Mouse (Mus musculus) heart, postnatal 25 days (tissue): ENCODE results near the gene Zfp882. TPM values are rescaled to one million over a fixed set of nuclear protein-coding genes. Genes with fewer than 3 reads are reported as not detected.
"Not testable (repeated sequence)": the region's sequence is repeated elsewhere in the genome, so short reads cannot be mapped to it uniquely, and the experiment has no call there.

Experiments
- DNase-seq: peaks from one replicate; pipeline ENCODE4 v3.0.0; 2022; ENCODE audit warnings: low spot score
- intact Hi-C: fragments of 180-260 bp; cut with DNase I; formaldehyde crosslinking; loops from one replicate; pipeline ENCODE4 v1.15.1; 2025
- total RNA-seq, 2 experiments: library from RNA; stranded (reverse); gene quantifications; 2 replicates each; pipeline ENCODE4 v1.2.3; 2021

Zfp882 gene
- total RNA-seq, 2 experiments from 2014 or later = 3.1 to 6.1 TPM

DNA sequence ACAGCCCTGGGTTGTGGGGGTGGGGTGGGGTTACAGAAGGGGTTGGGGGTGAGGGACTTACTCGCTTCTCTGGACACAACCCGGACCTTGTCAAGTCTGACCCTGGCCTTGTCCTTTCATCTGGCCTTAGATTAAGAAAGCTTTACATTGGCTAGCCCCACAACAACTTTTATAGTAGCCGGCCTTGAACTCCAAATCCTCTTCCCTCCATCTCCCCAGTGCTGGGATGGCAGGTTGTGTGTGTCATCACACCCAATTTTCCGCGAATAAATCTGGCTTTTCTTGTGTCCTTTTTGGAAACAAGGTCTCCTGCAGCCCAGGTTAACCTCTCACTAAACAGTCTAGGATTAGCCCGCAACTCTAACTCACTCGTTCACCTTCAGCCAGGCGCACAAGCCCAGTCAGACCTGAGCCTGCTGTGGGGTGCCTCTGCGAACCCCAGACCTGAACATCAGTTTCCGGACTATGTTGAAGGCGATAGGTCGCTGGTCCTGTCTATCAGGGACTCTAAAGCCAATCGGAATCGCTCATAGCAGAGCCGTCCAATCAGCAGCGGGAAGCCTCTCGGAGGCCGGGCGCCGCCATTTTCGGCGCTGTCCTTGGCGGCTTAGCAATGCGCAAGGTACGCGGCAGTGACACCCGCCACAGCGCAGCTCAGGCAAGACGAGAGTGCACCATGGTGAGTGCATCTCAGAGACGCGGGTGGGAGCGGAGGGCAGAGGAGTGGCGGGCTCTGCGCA is 42.2 kb downstream of the Zfp882 start, which contains the start of gene Zfp961:
TSS of gene Zfp961 (plus strand) at position 557 of the 740 bp plus-strand sequence.
- intact Hi-C loops = loop anchor here (2.0 kb wide), 1 partner anchor 28 kb away; no protein-coding TSS in a partner anchor
- DNase-seq = peak; percentile 96

DNA sequence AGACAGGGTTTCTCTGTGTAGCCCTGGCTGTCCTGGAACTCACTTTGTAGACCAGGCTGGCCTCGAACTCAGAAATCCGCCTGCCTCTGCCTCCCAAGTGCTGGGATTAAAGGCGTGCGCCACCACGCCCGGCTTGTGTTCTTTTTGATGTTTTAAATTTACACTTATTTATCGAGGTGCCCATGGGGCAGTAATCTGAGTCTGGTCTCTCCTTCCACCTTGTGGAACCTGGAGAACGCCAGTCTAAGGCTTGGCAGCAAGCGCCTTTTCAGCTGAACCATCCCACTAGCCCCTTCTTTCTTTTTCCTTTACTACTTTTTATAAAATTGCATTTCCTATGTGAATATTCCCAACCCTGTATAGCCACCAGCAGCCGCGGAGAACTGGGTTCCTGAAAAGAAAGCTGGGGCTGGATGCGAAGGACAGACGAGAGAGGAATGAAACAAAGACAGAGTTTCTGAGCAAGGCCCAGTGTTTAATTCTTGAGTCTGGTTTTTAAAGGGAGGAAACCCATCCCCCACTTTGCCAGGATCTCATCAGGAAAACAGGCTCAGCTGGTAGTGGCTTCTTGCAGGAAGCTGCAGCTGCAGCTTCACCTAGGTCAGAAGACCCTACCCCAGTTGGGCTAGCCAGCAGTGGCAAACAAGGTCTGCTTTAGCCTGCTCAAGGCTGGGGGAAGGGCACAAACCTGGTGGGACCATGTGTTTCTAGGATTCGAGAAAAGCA is 43.2 kb downstream of the Zfp882 start:
- DNase-seq = no peak
- intact Hi-C loops = loop anchor here (2.0 kb wide), 1 partner anchor 29 kb away; no protein-coding TSS in a partner anchor

DNA sequence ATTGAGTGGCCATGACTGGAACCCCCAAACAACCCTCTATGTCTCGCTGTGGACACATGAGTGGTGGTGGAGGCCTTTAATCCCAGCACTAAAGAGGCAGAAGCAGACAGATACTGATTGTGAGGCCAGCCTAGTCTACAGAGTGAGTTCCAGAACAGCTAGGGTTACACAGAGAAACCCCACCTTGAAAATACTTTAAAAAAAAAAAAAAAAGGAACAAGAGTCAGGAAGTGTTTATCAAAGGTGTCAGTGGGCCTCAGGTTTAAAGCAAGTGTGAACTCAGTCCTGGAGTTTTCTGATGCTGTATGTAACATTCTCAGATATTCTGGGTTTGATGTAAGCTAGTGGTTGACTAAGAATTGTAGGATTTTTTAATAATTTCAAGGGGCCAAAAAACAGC is 44.1 kb downstream of the Zfp882 start:
- intact Hi-C loops = no loop called here
- DNase-seq = no peak

DNA sequence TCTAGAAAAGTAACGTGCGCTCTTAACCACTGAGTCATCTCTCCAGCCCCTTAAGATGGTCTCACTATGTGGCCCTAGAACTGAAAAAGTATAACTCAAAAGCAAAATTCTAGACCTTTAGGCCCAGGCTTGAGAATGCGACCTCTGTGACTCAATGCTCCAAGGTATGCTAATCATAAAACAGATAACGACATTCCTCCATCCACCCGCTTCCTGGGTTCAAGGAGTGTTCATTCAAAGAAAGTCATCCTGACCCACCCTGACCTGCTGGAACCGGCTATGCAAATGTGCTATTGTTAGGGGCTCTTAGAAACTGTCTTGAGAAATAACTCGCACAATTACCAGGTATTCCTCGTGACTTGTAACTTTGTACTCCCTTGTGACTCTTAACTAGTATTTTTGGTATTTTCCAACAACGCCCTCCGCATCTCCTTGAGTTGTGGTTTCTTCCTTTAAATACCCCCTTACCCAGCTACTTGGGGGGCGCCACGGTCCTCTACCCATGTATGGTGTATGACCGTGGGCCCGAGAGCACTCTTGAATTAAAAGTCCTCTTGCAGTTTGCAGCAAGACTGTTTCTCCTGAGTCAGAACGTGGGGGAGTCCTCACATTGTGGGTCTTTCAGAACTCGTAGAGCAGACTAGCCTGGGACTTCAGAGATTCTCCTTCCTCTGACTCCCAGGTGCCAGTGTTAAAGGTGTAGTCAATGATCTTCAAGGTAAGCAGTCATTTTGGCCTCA is 44.7 kb downstream of the Zfp882 start:
- DNase-seq, intact Hi-C loops: not testable (repeated sequence)

DNA sequence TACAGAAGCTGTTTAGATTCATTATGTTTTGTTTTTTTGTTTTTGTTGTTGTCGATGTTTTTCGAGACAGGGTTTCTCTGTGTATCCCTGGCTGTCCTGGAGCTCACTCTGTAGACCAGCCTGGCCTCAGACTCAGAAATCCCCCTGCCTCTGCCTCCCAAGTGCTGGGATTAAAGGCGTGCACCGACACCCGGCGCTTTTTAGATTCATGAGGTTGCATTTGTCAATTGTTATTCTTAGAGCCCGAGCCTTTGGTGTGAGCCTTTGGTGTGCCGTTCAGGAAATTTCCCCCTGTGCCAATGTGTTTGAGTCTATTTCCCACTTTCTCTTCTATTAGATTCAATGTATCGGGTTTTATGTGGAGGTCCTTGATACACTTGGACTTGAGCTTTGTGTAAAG is 46.3 kb downstream of the Zfp882 start:
- no peak for DNase-seq
- intact Hi-C loops = no loop called here

DNA sequence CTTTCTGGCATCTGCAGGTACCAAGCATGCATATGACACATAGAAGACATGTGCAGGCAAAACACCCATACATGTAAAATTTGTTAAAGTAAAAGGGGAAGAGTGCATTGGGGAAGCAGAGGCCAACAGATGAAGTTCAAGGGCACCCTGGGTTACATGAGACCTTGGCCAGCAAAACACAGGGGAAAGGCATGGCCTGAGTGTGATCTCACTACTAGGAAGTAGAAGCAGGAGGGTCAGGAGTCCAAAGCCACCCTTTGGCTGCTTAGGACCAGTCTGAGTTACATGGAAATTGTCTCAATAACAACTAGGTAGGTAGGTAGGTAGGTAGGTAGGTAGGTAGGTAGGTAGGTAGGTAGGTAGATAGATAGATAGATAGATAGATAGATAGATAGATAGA is 52.1 kb downstream of the Zfp882 start:
- DNase-seq = no peak
- intact Hi-C loops = loop anchor here (5.0 kb wide), 1 partner anchor 33 kb away; no protein-coding TSS in a partner anchor

DNA sequence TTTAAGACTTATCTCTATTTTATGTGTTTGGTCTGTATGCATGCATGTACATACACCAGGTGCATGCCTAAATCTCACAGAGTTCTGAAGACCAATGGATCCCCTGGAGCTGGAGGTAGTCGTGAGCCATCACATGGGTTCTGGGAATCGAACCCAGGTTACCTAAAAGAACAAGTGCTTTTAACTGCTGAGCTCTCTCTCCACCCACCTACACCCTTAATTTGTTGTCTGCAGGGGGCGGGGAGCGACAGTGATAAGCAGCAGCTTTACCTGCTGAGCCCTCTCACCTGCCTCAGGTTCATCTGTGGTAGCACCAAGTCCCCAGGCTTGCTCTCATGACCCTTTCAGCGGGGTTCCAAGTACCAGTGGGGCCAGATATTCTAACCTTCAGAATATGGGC is 53.4 kb downstream of the Zfp882 start:
- intact Hi-C loops = loop anchor here (5.0 kb wide), 1 partner anchor 34 kb away; no protein-coding TSS in a partner anchor
- no peak for DNase-seq

DNA sequence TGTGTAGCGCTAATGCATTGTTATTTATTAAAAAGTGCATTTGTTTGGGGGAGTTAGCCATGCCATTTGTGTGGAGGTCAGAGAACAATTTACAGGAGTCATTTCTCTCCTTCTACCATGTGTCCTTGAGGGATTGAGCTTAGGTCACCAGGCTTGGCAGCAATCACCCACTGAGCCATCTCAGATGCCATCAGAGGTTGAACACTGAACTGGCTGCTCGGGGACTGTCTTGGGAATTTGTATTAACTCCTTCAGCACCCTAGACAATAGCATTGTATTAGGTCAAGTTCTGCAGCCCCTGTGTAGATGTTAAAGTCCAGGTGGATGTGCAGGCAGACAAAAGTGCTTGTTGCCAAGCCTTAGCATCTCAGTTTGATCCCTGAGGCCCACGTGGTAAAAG is 55.6 kb downstream of the Zfp882 start:
- intact Hi-C loops = loop anchor here (5.0 kb wide), 1 partner anchor 37 kb away; no protein-coding TSS in a partner anchor
- DNase-seq = no peak

DNA sequence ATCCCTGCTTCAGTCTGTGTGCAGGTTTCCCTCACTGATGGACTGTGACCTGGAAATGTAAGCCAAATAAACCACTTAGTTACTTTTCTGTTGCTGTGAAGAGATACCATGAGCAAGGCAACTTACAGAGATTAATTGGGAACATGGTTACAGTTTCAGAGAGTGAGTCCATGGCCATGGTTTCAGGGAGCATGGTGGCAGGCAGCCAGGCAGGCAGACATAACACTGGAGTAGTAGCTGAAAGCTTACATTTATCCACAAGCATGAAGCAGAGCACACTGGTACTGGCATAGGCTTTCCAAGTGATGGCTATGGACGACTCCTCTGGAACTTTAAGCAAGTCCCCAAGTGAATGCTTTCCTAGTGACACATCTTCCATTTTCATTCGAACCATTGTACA is 56.8 kb downstream of the Zfp882 start:
- no peak for DNase-seq
- intact Hi-C loops = no loop called here

Other genes with a start within 250 kb of the Zfp882 start
- under 1 TPM; 0.73 to 0.83 TPM for gene Unc13a, start 236.9 kb upstream of the Zfp882 start, total RNA-seq
- gene Jak3, start 232.3 kb upstream of the Zfp882 start, total RNA-seq = 1 to 10 TPM; 7.8 to 8.5 TPM
- gene Insl3, start 219.4 kb upstream of the Zfp882 start, total RNA-seq = 1 to 10 TPM; 4.0 to 4.8 TPM
- gene B3gnt3, start 206.8 kb upstream of the Zfp882 start, total RNA-seq = 1 to 10 TPM; 5.5 to 8.0 TPM
- gene Fcho1, start 182.9 kb upstream of the Zfp882 start, total RNA-seq = under 1 TPM; 0.59 to 0.83 TPM
- 1 to 10 TPM; 5.5 to 6.7 TPM for gene Zfp709, start 26.6 kb upstream of the Zfp882 start, total RNA-seq
- gene Zfp617, start within 50 bp of the Zfp882 start, total RNA-seq = 10 to 100 TPM; 22.4 to 28.8 TPM
- gene Zfp961, start 42.4 kb downstream of the Zfp882 start, total RNA-seq = 1 to 10 TPM; 5.5 to 10.0 TPM
- gene Cyp4f18, start 101.0 kb downstream of the Zfp882 start, total RNA-seq = under 1 TPM; 0.70 to 0.73 TPM
- not detected for gene Olfr372, start 132.6 kb downstream of the Zfp882 start, total RNA-seq
- not detected for gene Olfr373, start 174.6 kb downstream of the Zfp882 start, total RNA-seq
- gene Olfr374, start 198.4 kb downstream of the Zfp882 start, total RNA-seq = not detected
- gene Tpm4, start 226.4 kb downstream of the Zfp882 start, total RNA-seq = 100 to 1,000 TPM; 105 to 108 TPM